Mouse (Mus musculus) kidney, adult 11 months (tissue): ENCODE measurements at regions not wholly inside any gene's neighbourhood (a gene's known extent, or its start where the extent isn't known, plus 50 kb on each side); places are given as distances from the start of the nearest gene placed in this dataset.

Source experiments
- DNase-seq: peaks from one replicate; pipeline ENCODE4 v3.0.0; 2022

GRCm38 (mm10) chr12:12701060-12701667 lies 240.6 kb downstream of the Mycn start:
- DNase-seq = no peak

DNA sequence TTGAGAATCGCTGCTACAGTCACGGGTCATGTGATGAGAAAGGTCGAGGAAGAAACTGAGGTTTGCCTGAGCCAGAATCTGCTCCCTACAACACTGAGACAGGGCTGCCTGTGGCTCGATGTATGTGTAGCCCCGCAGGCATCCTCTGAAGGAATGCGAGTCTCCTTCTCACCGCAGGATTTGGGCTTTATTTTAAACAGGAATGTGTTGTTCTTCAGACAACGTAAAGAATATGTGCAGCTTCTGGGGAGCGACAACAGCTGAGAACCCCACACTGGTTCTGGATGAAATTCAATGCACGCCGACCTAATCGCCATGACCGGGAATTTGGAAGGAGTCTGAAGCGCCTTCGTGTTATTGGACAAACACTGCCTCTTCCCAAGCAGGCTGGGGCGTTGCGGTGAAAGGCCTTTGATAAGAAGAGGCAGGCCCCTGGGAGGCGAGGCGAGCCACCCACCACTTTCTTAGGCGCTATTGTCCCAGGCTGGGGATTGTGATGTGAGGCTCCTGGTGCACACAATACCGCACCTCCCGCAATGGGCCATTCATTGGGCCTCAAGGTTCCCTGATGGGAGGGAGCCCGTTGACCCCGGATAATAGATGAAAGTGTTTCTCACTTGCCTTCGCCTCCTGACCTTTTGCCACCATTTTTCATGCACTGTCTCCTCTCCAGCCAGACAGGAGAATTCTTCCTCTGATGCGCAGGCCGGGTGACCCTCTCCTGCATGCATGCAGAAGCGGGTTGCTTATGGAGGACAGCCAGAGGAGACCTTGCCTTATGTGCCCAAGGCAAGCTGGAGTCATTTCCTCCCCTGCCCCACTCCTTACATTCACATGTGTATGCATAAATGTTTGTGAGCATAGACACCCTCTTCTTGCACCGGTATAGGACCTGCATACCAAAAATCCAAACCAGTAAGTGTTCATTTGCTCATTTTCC lies 247.6 kb downstream of the Mycn start:
- DNase-seq = no peak

DNA sequence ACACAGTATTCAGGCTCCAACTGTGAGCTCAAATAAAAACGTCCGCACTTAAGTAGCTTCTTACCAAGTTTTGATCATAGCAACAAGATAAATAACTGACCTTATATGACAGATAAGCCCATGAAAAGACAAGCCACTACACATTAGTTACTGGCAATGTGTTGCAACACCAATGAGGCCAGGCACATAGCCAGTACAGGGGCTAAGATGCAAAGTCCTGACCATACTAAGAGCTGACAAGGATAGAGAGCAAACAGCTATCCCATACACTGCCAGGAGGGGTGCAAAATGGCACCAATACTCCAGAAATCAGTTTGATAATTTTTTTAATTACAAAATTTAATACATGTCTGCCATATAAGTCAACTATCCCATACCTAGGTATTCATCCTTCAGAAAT lies 254.3 kb downstream of the Mycn start:
- DNase-seq = no peak

GRCm38 (mm10) chr12:12685217-12685522 lies 256.5 kb downstream of the Mycn start:
- no peak for DNase-seq

DNA sequence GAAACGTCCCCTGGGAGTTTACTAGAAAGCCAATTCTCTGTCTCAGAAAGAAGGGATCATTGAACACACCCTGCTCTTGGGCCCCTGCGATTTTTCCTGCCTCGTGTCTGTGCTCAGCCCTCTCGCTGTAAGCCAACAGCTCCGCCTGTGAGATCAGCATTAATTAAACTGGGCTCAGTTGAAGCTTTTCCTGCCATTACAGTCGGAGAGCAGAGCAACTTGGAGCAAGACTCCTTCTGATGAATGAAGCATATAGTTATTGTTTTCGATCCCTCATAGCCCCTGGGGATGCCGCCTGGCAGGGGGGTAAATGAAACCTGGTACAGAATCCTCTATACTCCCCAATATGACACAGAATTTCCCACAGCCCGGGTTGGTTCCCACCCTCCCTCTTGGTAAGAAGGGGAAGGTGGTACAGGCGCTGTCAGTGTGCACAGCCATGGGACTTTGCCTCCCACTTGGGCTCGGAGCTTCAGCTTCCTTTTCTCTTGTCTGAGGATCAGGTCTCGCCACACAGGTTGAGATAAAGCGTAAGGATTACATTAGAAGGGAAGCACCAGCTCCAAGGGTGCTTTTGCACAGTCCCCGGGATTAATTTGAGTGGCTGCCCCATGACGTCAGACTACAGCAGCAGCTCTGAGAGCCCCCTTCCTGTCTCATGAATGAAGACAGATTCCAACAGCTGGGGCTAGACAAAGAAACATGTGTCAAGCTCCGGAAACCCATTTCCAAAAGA lies 257.1 kb downstream of the Mycn start:
- DNase-seq = no peak

DNA sequence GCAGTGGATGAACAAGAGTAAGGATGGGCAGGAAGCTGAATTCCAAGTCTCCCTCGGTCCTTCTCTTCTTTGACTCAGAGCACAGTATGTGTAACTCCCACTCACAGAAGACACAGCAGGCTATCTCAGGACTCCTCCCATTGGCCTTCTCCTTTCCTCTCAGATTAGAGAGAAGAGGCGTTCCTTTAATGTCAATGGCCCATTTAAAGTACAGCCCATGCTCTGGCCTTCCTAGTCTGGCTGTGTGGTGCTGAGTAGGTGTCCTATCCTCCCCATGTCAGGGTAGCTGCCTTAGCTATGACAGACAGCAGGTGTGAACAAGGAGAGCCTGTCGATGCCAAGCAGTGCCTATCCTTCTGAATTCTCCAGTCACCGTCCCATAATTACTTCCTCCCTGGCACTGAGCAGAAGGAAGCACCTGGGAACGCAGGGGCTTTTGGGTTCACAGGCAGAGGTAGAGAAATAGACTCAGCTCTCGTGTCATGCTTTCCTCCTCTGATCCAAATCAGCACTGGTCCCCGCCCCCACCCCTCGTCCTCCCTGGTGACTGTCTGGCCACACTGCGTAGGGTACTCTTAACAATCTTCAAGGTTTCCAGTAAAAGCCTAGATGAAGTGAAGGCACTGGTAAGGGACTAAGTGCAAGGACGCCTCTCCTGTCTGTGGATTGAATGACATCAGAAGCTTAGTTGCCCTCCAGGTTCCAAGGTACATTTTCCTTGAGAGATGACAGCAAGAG lies 257.8 kb downstream of the Mycn start:
- no peak for DNase-seq

GRCm38 (mm10) chr12:12681101-12681500 lies 260.6 kb downstream of the Mycn start:
- DNase-seq = no peak

- no peak for DNase-seq
Observed at GRCm38 (mm10) chr12:12680371-12680921, 261.3 kb downstream of the Mycn start.

- DNase-seq = peak; percentile 17
Observed at GRCm38 (mm10) chr12:12676676-12677075, 265.0 kb downstream of the Mycn start.

- DNase-seq = no peak
Observed at GRCm38 (mm10) chr12:12669931-12670330, 271.8 kb downstream of the Mycn start.

- DNase-seq = no peak
Observed at GRCm38 (mm10) chr12:12668919-12669318, 272.8 kb downstream of the Mycn start.

DNA sequence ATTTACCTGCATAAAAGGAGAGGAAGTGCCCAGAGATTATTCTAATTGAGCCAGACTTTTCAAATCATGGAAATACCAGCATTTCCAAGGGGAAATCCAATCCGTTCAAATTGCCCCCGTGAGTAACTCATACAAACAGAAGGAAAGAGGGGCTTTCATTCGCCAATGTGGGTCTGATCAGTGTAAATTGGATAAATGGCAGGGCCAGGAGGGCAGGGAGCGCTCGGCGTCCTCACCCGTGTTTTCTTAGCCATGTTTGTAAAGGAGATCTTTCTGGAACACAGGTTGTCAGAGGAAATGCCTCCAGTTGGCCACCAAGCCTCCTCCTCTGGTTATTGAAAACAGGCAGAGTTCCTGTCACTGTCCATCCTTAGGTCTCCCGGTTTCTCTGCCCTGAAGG lies 286.1 kb downstream of the Mycn start:
- DNase-seq = no peak

DNA sequence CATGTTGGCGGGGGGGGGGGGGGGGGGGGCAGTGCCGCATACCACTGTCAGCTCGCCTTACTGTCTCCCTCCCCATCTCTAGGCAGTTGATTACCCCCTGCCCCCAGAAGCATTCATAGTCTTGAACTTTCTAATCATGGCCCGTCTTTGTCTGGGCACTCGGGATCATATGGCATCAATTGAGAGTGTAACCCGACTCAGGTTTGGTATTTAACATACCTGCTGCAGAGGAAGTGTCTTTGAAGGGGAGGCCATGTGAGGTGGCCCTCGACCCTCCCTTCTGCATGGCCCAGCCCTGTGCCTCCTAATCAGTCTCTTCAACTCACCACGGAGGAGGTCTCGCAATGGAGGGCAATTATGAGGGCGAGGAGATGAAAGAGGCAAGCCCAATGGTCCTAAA lies 286.5 kb downstream of the Mycn start:
- DNase-seq = no peak

- DNase-seq = no peak
Observed at GRCm38 (mm10) chr12:12652361-12652760, 289.4 kb downstream of the Mycn start.

GRCm38 (mm10) chr12:12650309-12650708 lies 291.4 kb downstream of the Mycn start:
- DNase-seq = no peak

DNA sequence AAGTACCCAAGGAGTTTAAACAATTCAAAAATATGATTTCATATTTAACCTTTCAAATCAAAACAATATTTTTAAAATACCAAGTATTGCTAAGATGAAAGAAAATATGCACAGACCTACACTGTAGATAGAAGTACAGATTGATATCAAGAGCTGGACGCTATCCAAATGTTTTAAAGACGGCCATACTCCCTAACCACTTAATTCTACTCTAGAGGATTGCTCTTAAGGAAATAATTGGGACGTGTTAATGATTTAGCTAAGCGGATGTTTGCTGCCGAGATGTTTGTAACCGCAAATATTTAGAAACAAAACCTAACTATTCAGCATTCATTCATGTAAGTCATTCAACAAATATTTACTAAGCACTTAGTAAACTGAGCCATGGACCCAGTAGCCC lies 294.2 kb downstream of the Mycn start:
- DNase-seq = no peak

DNA sequence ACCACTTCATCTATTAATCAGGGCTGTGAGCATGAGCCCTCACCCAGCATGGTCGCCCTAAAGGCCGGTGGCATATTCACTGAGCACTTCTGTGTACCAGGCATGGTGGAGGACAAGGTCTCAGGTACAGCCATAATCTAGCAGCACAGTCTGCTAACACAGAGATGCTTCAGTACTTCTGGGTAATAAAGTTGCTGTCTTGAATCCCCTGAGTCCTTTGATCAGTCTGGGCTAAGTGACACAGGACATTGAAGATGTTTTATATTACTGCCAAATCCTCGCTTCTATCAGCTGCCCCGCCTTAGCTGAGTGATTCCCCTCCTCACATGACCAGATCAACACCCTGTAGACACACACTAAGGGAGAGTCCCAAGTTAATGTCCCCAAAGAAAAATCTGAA lies 296.5 kb downstream of the Mycn start:
- no peak for DNase-seq

GRCm38 (mm10) chr12:12643247-12643963 lies 298.3 kb downstream of the Mycn start:
- DNase-seq = no peak

- DNase-seq = no peak
Observed at GRCm38 (mm10) chr12:12635308-12635707, 306.4 kb downstream of the Mycn start.

GRCm38 (mm10) chr12:12627597-12627996 lies 314.1 kb downstream of the Mycn start:
- DNase-seq = no peak

DNA sequence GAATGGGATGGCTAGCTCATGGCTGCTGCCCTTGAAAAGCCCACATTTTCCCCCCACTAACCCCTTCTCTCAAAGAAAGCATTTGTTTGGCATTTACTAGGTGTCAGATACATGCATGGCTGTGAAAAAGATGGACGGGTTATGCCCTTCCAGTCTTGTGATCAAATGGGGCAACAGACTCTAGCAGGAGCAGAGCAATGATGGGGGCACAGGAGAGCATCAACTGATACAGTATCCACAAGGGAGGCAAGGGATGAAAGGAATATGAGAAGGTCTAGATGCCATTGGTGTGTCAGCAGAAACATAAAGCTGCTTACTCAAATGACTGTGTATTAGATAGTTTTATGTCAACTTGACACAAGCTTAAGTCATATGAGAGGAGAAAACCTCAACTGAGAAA lies 315.9 kb downstream of the Mycn start:
- no peak for DNase-seq

DNA sequence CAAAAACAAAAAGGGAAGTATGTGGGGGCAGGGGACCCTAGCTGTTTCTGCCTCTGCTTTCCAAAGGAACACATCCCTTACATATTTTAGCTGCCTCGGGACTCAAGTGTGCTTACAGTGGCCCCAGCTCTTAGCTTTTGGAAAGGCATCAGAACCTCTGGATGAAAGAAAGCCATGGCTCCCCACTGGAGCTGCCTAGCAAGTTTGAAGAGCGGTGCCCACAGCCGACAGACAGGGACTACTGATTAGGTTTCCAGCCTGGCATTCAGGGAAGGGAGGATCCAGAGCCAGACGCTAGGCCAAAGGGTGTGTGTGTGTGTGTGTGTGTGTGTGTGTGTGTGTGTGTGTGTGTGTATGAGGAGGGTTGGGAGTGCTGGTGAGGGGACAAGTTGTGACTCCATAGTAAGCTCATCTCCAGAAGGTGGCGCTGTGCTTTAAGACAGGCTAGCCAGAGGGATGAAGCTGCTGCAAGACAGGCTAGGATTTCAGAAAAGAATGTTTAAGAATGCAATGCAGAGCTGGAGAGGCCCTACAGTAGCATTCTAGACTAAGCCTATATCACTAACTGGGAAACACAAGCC lies 318.9 kb downstream of the Mycn start:
- DNase-seq = peak; percentile 60
